Mouse (Mus musculus) thymus, adult 2 months (tissue): ENCODE data around the gene Gm28230.

ENCODE experiments used
- CTCF ChIP-seq: fragments of 200-500 bp; IDR thresholded peaks from 2 replicates; pipeline ENCODE4 v1.5.1; 2012; ENCODE audit warnings: mild to moderate bottlenecking, control low read depth, low read length, moderate library complexity, borderline replicate concordance; ENCODE audit not compliant: control insufficient read depth, poor library complexity, insufficient read depth; ENCODE audit errors: extremely low read depth
- POLR2A ChIP-seq: fragments of 200-500 bp; IDR thresholded peaks from 2 replicates; pipeline ENCODE4 v1.6.1; 2012; ENCODE audit warnings: mild to moderate bottlenecking, low read length, control low read depth, moderate library complexity; ENCODE audit not compliant: control insufficient read depth, poor library complexity, insufficient read depth; ENCODE audit errors: extremely low read depth

DNA sequence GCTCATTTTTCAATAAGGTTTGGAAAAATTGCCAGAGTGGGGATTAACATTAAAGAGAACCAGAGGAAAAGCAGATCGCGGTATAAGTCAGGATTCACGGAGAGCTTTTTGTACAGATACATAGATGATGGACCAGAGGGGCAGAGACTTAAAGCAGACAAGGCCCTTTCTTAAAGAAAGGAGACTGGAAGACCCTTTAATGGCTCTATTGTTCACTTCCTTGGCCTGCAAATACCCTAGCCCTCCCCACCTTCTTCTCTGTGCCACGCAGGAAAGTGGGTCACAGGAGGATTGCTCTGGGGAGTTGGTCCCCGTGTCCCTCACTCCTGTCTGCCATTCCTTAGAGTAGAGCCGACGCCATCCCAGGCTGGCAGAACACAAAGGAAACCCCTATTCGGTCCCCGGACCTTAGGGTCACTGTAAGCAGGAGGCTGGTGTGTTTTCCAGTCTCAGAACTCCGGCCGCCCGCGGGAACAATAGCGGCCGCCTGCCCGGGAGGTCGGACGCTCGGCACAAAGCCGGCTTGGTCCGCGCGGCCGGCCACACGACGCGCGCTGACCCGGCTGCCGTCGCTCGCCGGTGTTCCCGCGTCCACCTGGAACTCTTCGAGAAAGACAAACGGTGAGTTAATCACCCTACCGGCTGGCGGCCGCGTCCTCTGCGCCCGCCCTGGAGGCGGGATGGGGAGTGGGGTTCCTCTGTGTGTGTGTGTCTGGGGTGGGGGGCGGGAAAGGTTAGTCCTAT lies 26.1 kb downstream of the Gm28230 start:
- TF ChIP-seq CTCF, result no peak
- no peak for TF ChIP-seq POLR2A
